Mouse (Mus musculus) thymus, postnatal 25 days (tissue): ENCODE data around the gene Ablim2.

Experiments used
- DNase-seq: peaks from one replicate; pipeline ENCODE4 v3.0.0; 2022

The Ablim2 gene

DNA sequence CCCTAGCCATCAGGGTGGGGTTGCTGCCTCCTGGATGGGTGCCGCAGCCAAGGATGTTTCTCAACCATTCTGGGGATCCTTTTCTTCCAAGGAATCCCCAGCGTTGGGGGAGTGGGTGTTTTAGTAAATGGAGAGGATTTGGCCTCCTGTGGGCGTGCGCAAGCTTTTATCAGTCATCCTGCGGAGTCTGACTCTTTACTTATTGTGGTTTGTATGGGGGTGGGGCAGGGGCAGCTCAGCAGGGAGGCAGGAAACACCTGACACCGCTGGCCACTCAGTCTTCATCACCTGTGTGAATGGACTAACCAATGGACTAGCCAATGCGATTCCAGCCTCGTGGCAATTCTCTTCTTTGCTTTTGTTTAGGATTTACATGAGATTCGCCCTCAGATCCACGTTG, 17.0 kb upstream of the Ablim2 start:
- DNase-seq: no peak

DNA sequence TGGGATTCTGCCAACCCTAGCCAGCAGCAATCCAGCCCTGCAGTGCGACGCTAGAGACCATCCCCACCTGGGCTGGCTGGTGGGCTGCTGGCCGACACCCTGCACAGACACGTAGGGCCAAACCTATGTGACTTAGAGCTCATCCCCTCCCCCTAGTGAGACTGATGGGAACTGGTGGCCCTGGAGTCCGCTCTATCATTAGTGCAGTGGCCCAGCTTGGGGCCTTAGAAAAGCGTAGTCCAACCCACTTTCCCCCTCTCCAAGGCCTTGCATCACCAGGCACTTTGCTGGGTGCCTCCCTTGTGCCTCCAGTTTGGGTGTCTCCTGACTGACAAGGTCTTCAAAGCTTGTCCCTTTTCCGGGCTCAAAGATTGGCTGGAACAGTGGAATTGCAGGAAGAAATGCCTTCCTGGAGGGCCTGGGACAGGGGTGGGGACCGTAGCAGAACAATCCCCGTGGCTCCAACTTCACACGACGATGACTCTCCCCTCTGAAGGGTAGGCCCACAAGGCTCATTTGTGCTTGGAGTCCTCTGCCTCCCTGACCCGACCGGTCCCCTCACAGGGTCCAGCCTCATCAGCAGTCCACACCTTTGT, 16.4 kb upstream of the Ablim2 start:
- DNase-seq: no peak

DNA sequence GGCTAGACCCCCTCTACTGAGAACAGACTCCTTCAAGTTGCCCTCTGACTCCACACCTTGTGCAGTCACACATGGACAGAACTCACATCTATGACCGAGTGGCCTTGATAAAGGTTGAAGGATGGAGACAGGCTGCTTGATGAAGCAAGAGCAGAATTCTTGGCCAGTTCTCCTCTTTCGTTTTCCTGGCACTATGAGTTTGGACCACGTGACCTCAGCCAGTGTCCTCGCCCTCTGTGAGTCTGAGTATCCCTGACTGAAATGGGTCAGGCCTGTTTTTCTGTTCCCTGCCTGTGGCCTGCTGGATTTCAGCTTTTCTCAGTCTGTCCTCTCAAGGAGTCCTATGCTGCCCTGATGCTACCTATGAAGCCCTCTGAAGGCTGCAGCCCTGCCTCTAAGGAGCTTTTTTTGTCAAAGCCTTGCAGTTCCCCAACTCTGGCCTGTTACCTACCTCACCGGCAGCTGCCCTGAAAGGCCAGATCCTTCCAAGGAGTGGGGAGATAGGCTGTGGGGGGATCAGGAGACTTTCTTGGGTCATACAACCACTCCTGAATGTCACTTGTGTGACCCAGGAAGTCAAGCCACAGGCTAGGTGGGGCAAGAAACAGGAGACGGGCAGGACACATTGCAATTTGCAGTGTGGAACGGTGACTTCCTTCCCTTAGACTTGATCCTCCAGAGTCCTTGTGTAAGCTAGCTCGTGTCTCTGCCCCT, 14.3 kb upstream of the Ablim2 start:
- no peak for DNase-seq

GRCm38 (mm10) chr5:35743990-35744722, 13.5 kb upstream of the Ablim2 start:
- no peak for DNase-seq

DNA sequence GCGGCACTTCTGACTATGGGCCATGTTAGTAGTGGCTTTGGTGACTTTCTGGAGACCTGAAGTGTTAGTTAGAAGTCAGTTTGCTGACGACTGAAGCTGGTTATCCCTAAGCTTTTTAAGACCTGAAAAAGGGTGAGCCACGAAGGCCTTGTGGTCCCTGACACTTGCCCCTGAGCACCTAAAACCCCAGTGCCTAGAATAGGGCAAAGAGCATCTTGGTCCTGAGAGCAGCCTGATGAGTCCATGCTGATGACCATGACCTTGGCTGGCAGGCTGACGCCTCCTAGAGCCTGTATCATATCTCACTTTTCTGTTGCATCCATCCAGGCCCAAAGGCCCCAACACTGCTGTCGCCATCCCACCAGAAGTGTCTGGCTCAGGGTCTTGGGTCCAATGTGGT, 12.3 kb upstream of the Ablim2 start:
- no peak for DNase-seq

DNA sequence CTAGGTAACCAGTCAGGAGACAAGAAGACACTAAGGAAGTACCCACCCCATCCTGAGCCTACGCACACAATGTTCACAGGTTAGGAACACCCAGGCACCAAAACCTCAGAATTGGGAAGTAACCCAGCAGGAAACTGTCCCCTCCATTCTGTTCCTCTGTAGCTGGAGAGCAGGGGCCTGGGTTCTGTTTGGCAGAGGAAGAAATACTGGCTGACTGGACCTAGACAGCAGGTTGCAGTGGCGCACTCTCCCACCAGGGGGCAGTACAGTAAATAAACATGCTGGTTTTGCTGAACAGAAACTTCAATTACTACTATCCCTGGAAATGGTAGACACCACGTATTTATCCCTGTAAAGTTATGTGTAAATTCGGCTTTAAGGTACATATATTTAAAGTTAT, 10.8 kb upstream of the Ablim2 start:
- peak; percentile 64 for DNase-seq

DNA sequence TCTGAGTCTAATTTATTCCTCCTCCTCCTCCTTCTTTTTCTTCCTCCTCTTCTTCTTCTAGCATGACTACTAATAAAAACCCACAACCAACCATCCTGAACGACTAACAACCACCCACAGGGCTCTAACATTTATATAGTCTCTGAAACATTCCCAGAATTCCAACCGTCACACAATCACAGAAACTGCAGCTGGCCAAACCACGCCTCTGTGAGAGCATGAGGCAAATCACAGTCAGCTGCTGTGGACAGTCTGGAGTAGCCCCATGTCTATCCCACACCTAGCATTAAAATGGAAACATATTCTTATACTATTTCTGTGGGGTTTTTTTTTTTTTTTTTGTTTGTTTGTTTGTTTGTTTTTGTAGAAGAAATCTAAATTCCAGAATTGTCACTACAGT, 8.3 kb upstream of the Ablim2 start:
- DNase-seq: no peak

DNA sequence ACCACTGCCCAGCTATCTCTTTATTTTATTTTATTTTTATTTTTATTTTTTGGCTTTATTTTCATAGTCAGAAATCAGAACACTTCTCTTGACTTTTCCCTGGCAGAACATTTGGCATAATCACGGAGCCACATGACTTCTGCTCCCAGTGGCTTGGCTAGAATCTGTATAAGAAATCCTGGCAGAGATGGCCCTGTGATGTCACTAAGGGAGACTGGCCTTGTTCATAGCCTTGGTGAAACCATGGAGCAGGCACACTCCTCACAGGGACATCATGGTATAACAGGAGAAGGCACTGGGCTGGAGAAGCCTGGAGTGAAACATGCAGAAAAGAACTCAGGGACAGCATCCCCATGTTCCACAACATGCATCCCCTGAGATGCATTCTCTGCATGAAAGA, 7.7 kb upstream of the Ablim2 start:
- DNase-seq: no peak

DNA sequence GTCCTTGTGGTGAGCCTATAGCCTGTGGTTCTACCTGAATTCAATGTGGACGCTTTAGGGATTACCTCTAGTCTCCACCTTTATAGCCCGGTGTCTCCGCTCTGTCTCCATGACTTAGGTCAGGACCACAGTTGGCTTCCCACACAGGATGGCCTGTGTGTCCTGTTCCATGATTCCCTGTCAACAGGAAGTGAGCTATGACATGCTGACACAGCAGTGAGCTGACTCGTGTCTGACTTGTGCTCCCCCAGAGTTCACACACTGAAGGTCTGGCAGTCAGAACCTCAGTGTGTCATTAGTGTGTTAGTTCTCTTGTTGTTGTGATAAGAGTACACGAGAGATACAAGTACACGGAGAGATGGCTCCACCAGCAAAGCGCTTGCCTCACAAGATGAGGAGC, 6.7 kb upstream of the Ablim2 start:
- no peak for DNase-seq

DNA sequence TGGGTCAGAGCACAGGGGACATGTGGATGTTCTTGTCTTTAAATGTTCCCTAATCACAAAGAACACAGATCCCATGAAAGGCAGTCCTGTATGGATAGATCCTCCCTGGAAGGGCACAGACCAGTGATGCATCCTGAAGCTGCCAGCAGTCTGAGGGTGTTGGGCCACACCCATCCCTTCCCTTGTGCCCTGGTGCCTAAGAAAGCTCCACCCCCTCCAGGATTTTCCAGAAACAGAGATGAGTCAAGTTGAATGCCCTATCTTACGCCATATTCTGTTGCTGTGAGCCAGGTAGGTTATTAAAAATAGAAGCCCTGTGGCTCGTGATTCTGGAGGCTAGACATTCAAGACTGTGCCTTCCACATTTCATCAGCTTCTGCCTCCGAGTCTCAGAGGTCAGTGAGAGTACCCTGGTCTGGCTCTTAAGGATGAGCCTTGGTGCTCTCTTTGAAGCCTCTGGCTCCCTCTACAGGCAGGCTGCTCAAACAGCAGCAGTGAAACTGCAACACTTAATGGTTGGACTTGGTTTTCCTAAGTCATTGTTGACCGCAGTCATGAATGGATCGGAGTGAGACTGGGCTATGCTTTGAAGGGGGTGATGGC, 2.4 kb upstream of the Ablim2 start:
- peak; percentile 24 for DNase-seq

DNA sequence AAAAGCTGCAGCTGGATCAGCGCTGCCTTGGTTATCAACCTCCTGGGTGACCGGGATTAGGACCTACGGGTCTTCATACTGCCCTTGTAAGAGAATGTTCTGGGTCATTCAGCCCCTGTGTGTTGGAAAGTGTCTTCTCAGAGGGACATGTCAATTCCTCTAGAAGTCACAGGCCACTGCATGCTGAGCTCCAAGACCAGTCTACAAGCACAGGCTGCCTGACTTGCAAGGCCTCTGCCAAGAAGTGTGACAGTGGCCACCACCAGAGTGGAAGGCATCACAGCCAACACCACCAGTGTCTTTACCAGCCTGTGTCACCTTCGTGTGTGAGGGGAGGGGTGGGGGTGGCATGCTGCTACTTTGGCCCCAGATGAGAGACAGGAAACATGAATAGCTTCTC, 1.7 kb upstream of the Ablim2 start:
- no peak for DNase-seq

DNA sequence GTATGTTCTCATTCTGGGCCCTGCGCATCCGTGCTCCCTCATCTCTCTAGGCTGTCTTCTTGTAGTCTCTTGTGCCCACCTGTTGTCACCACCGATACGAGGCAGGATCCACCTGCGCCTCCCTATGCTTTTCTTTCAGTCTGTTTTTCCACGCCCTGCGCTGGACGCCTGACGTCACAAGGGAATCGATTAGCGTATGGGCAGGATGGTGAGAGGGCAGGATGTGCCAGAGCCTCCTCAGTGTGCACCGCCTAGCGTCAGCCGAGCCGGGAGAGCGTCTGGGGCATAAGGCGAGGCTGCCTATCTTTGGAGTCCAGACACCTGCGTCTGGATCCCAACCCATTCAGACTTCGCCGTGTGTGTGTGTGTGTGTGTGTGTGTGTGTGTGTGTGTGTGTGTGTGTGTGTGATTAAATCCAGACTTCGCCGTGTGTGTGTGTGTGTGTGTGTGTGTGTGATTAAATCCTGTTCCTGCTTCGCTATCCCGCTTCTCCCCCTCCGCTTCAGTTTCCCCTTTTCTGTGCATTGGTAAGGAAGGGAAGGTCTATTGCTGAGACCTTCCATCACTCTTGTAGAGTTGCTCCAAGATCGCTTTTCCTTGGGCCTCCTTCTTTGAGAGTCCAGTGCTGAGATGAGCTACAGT, 562 bp upstream of the Ablim2 start:
- peak; percentile 35 for DNase-seq

GRCm38 (mm10) chr5:35758081-35759053, 687 bp downstream of the Ablim2 start:
- peak; percentile 43 for DNase-seq

DNA sequence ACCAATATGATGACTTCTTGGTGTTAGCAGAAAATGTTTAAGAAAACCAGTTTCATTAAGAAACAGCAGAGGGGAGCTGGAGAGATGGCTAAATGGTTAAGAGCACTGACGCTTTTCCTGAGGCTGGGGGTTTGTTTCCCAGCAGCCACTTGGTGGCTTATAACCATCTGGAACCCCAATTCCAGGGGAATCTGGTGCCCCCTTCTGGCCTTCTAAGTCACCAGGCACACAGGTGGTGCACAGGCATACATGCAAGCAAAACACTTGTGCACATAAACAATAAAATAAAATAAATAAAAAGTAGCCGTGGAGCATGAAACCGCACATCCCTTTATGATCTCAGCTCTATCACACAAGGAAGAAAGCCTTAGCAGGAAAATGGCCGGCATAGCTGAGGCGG, 3.6 kb downstream of the Ablim2 start:
- no peak for DNase-seq

DNA sequence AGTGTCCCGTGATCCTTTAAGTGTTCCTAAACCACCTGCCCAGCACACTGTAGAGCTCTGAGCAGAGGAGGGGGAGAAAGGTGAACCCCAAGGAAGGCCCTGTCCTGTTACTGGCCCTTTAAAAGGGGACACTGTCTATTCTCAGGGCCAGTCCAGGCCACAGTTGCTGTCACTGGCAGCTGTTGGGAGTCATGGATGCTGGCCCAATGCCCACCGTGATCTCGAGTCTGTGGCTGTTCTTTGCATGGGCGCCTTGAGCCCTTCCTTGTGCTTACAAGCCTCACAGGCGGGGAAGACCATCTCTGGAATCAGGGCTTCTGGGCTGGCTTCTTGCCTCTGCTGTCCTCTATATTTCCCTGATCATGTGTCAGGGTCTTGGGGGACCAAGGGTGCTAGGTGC, 4.7 kb downstream of the Ablim2 start:
- no peak for DNase-seq

GRCm38 (mm10) chr5:35762850-35763249, 5.2 kb downstream of the Ablim2 start:
- no peak for DNase-seq

GRCm38 (mm10) chr5:35765909-35766308, 8.2 kb downstream of the Ablim2 start:
- DNase-seq: no peak

- DNase-seq: no peak
Measured at GRCm38 (mm10) chr5:35768525-35768924, 10.8 kb downstream of the Ablim2 start.

DNA sequence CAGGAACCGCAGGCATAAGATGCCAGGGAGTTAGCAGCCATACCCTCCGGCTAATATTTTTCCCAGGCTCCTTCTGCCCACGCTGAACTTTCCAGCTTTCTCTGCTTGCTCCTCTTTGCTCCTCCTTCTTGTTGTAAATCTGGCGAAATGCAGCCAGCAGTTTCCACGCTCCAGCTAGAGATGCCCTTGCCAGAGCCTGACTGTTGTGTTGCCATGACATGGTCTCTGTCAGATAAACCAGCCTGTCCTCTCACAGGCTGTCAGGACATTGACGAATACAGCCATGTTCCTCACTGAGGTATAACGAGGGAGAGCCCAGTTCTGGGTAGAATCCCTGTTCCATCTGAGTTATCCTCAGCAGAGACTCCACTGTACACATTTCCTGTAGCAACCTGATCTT, 11.3 kb downstream of the Ablim2 start:
- no peak for DNase-seq

DNA sequence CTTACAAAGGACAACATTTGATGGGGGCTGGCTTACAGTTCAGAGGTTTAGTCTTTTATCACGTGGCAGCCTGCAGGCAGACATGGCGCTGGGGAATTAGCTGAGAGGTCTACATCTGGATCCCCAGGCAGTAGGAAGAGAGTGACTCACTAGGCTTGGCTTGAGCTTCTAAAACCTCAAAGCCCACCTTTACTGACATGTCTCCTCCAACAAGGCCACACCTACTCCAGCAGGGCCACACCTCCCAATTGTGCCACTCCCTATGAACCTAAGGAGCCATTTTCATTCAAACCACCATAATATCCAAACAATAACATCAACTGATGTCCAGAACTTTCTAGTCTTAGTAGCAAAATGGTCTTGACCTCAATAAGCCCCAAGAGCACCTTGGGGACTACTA, 12.6 kb downstream of the Ablim2 start:
- no peak for DNase-seq

- peak; percentile 37 for DNase-seq
Measured at GRCm38 (mm10) chr5:35770891-35771663, 13.4 kb downstream of the Ablim2 start.
